Mouse (Mus musculus) liver (tissue): ENCODE results near the gene Akap3.
A peak's percentile ranks its signal among the peaks of the same experiment; 100 is the strongest.

Source experiments
- DNase-seq: peaks from one replicate; pipeline ENCODE4 v3.0.0-alpha.2; 2020; ENCODE audit warnings: mixed read lengths

The Akap3 gene

DNA sequence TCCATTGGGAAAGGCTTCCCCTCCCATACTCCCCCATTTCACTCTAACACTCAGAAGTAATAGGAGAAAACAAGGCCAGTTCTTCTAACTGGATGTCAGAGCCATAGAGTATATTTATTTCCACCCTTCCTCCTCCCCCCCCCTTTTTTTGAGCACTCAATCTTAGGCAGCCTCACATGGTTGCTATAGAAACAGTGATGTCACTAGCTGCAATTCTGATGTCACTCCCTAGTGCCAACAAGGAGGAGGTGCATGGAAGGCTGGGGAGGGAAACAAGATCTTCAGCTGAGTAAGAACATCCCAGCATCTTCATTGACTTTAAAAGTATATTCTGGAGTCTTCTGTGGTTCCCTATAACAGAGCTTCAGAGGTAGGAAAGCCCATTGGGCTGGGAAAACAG lies at the start of gene Akap3:
Akap3 (plus strand) TSS at position 218 of the 400 bp plus-strand sequence.
- no peak for DNase-seq

DNA sequence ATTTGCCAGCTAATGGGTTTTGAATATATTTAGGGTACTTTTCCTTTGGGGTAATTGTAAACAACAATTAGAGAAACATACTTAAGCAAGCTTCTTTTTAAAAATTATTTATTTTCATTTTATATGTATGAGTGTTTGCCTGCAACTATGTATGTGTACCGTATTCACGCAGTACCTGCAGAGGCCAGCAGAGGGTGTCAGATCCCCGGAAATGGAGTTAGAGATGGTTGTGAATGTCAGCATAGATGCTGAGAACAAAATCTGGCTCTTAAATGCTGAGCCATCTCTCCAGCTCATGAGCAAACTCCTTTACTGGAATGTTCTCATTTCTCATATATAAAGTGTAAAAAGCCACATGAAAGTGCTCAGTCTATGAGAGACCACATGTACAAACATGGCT lies 46.1 kb upstream of the Akap3 start:
- DNase-seq, result no peak

DNA sequence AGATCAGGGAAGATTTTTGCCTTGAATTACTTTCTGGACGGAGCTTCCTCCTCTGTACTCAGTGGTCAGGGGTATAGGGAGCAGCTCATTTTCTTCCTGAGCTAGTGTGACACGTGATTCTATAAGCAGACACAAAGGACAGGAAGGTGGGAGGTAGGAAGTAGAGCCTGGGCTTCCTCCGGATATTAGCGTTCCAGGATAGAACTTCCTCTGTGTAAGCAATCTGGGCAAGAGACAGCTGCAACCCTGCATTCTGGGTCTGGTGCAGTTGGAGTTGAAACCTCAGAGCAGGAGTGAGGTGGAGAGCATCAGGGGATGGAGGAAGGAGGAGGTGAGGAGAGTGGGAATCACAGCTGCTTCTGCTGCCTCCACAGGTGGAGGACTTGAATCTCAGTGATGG lies 44.8 kb upstream of the Akap3 start:
- DNase-seq, result no peak

DNA sequence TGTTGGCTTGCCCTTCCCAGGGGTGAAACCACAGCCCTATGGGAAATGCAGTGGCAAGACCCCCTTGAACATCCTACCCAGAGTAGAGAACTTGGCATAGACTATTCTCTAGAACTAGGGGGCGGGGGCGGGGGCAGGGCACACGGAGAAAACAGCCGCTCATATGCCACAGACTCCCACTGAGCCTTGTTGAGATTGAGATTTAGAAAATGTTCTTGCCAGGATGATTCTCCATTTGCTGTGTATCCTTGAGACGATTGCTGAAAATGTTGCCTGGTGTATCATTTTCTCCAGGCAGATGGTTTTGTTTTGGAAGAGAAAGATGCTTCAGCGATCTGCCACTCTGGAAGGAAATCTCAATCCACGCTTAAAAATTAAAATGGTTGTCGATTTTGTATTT lies 44.3 kb upstream of the Akap3 start:
- no peak for DNase-seq

DNA sequence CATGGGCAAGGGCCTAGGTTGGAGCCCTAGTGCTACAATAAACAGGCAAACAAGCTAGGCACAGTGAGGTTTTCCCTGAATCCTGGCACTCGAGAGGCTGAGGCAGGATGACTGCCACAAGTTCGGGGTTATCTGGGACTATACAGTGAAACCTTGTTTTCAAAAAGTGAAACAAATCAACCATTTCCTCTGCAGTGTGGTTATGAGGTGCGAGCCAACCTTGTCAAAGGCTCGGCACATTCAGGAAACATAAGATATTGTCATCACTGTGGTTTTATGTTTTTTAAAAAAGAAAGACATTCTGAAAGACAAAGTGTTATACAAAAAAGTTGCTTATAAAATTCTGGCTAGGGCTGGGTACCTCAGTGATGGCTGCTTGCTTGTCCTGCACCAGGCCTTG lies 41.4 kb upstream of the Akap3 start:
- DNase-seq, result no peak

DNA sequence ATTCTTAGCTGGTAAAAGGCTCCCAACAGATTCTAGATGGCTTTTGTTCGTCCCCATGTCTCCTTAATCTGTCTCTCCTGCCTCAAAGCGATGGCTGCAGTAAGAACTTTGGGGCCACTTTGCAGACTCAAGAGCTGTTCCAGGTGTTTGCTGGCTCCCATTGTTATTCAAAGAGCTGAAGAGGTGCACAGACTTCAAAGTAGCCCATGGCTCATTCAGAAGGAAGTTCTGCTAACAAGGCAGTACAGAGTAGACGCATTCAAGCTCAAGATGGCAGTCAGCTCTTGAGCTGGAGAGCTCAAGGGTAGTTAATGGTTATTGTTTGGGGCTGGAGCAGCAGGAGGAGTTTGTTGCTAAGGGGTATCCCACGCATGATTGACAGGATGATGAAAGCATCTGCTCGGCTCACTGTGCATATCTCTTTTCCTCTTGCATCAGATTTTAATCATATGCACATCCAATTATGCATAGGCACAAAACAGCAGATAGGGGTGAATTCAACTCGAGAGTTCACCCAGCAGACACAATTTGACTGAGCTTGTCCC lies 37.6 kb upstream of the Akap3 start:
- DNase-seq, result no peak

DNA sequence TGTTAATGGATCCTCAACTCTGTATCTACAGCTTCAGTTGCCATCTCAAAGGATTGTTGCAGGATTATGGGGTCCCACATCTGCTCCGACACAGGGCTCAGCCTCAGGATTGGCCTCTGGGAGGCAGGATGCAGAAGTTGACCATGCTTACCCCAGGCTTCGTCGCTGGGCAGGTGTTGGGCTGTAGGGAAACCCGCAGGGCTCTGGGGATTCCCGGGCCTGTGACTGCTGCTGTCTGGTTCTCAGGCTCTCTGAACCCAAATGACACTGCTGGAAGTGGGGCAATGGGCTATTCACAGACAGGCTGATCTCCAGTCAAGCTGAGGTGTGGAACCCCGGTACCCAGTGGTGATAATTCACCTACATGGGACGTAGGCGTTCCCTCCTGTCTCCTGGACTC lies 36.6 kb upstream of the Akap3 start:
- DNase-seq, result no peak

DNA sequence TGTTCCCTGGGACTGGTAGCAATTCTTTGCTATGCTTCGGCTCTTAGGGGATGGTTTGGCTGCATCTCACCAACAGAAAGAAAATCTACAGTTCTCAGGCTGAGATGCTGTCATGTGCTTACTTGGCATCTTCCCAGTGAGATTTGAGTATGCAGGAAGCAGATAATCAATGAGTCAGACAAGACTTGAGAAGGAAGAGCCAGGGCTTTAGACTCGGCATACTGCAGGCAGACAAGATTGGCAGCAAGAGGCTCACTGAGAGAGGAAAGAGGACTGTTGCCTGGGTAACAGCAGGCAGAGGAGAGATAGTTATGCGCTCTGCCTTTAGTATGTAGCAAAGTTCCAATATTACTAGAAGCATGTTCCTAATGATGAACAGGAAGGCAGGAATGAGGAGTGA lies 29.8 kb upstream of the Akap3 start:
- no peak for DNase-seq

DNA sequence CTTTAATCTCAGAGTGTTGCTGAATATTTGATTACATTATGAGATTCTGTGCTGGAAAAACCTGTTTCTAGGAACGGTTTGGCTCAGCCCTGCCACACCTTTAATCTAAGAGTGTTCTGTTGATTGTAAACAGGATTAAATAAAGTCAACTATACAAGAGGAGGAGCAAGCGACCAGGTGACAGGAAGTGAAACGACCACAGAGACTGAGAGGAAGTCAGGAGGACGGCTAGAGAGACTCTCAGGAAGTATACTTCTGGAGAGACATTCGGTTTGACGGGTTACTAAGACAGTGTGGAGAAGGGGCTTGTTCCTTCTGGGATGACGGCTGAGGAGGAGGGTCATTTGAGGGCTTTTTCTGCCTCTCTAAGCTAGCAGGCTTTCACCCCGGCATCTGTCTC lies 16.3 kb upstream of the Akap3 start:
- DNase-seq, result no peak

DNA sequence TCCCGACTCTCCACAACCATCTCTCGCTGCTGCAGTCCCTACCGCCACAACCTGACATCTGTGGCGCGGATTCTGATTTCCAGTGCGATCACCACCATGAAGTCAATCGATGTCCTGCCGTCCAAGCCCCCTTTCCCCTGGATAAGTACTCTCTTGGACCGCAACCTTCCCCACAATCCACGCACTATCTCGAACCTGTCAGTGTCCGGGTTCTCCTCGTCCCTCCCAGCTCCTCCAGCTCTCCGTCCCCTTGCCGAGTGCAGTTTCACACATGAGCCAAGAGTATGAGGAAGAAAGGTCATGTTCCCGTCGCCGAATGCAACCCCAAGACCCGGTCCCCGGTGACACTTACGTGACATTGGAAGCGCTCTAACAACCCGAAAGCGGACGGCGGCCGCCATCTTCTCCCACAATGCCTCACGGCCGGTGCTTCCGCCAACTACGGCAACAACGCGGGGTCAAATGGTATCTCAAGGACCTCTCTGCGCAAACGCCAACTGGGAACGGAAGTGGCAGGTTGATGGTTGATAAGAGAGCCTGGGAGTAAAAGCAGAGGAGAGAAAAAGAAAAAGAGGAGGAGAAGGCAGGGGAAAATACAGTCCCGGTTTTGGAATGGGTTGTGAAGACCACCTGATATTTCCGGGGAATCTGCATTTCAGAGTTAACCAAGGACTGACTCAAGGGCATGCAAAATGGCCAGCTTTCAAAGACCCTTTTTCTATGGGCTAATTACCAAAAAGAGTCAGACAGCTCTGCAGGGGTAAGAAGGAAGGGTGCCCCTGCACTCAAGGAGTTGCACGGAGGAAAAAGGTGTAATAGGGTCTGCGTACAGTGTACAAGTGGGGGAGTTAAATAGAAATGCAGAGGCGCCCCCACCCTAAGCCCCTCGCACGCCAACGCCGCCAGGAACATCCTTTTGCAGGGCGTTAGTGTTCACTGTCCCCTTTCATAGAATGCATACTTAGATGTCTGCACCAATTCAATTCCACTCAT lies 3.9 kb upstream of the Akap3 start, which contains the start of gene Ndufa9:
Ndufa9 (minus strand) TSS at position 425 of the 993 bp plus-strand sequence.
- peak; percentile 91 for DNase-seq

DNA sequence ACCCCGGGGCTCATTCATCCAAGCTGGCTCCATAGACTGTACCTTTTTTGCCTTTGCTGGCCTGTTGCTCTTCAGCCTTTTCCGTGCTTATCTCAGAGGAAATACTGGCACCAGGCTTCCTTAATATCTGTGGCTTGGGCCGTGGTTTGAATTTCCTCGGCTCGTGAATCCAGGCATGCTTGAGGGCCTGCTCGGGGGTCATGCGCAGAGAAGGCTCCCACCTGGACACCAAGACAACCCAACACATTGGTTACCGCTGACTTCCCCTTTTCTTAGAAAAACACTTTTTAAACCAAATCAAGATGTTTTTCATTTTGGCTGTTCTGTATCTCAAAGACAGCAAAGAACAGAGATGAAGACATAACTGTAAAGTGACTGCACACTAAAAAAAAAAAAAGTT lies 24.2 kb downstream of the Akap3 start:
- no peak for DNase-seq

DNA sequence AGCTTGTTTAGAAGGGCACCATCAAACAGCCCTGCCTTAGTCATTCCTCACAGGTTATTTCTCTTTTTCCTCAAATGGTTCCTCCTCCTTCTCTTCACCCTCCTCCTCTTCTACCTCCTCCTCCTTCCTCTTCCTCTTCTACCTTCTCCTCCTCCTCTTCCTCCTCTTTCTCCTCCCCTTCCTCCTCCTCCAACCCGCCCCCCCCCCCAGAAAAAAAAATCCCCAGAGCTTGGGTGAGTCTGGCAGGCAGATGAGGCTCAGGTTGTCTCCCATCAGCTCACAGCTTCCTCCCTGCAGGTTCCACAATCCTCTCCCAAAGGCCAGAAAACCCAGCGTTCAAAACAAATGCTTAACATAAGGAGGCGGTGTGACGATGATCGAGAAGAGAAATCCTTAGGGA lies 54.5 kb downstream of the Akap3 start:
- no peak for DNase-seq

DNA sequence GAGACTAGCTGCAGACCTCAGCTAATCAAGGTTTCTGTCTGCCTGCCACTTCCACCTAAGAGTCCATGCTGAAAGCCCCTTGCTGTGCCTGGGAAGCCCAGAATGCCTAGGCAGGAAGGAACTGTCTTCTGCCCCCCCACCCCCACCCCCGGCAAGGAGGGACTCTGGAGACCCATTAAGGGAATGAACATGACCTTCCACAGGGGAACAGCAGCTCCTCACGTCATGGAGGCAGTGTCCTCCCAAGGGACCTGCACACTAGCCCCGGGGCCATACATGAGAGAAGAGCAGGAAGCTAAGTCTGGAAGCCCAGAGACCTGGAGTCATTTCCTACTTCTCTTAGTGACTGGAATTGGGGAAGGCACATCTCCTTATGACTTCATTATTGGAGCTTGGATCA lies 55.0 kb downstream of the Akap3 start:
- DNase-seq, result no peak

DNA sequence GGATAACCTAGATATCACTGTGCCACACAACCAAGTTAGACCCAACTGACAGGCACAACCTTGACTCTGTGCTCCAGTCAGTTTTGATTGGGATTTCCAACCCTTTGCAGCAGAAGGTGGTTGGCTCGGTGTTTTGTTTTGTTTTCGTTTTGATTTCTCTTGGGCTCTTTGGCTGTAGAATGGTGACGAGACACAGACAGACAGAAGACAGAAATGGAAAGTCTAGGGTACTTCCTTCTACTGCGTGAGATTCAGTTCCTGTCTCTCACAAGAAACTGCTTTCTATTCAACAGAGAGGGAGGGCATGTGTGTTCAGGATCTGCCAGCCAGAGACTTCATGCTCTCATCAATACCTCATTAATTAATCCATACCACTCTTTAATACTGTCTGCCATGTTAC lies 57.8 kb downstream of the Akap3 start:
- no peak for DNase-seq

DNA sequence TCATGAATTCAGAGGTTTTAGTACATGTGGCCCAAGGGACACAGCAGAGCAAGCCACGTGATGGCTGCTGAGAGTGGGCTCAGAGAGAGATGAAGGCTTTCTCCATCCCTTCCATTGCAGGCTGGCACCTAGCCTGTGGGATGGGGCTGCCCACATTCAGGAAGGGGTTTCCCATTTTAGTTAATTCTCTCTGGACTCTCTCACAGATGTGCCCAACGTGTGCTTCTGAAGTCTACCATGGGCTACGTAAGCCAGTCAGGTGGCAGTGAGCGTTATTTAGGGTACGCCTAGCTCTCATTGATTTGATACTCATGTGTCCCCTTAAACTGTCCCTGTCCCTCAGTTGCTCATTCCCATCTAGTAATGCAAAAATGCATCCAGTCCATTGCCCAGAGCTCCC lies 62.0 kb downstream of the Akap3 start:
- no peak for DNase-seq

DNA sequence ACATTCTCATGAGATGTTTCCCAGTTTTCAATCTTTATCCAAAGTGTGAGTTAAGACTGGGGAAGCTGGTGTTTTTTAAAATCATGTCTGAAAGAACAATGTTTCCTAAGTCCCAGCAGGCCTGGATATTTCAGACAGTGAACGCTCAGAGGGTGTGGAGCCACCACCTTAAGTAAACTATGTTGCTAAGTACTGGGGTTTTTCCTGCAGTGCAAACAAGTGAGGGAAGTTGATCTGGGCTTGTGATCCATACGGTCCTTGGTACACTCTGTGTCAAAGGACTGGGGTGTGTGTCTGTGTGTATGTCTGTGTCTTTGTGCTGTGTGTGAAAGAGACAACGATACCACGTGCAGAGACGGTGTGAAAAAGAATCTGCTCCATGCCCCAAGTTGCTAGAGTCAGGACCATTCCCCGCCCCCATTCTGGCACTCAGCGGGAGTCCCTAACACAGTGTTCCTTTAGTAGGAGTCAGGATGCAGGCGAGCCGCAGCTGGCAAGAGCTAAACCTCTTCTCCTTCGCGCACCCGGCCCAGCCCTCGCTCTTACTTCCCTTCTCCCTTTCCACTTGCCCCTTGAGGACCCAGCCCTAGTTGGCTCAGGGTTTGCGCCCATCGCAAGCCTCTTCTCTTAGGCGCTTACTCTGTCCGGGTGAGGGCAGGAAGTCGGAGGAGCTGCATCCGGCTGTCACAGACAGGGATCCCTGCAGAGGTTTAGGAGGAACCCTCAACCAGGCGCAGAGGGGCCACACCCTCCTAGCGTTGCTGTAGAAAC lies 68.4 kb downstream of the Akap3 start, which contains the start of gene Dyrk4:
Dyrk4 (minus strand) TSS at position 729 of the 771 bp plus-strand sequence.
- peak; percentile 11 for DNase-seq
